In genomic region chr16:11203600-11204390, GRCm38 (mm10) we compare ENCODE assay signal across 8 mouse cellular contexts. TPM values are rescaled to one million over a fixed set of nuclear protein-coding genes. Genes with fewer than 3 reads are reported as not detected.
DNase-seq lines count a peak whose midpoint lies in the region; ATAC-seq and TF ChIP-seq lines count a peak whose summit lies in the region.

No protein-coding gene starts in this region.

- TF ChIP-seq CTCF in stomach, postnatal 0 days (IDR thresholded peaks at IDR 0.05; ENCODE audit: low read depth) = no peak

- peak overlapping the region; percentile 92 for H3K9ac ChIP-seq in heart, embryonic 13.5 days
- H3K9ac ChIP-seq in liver, embryonic 12.5 days = peak overlapping the region; percentile 84
- peak overlapping the region; percentile 79 for H3K9ac ChIP-seq in stomach, postnatal 0 days (ENCODE audit: low read length)

- no peak for ATAC-seq in heart, embryonic 13.5 days (ENCODE audit: extremely low read depth, insufficient number of reproducible peaks, low FRiP score, low TSS enrichment)
- ATAC-seq in CD4-positive, CD25-positive, alpha-beta regulatory T cell, adult 4 months = peak; percentile 11
- peak; percentile 69 for ATAC-seq in liver, embryonic 12.5 days
- peak; percentile 39; the same call in 1 of the 2 replicates for ATAC-seq in stomach, postnatal 0 days (ENCODE audit: low FRiP score, low TSS enrichment)

- H3K4me1 ChIP-seq in heart, embryonic 13.5 days = peaks cover 27% of the 10 kb centered on the region
- peaks cover 50% of the 10 kb centered on the region for H3K4me1 ChIP-seq in erythroblast, embryonic 14.5 days (ENCODE audit: control insufficient read depth)
- H3K4me1 ChIP-seq in liver, embryonic 12.5 days = peaks cover 33% of the 10 kb centered on the region
- H3K4me1 ChIP-seq in stomach, postnatal 0 days (replicated peaks; ENCODE audit: control insufficient read depth, insufficient read depth) = no peaks in the 10 kb centered on the region

- TF ChIP-seq EP300 in stomach, postnatal 0 days (optimal IDR thresholded peaks at IDR 0.05) = no peak

- no peaks in the 10 kb centered on the region for H3K9me3 ChIP-seq in heart, embryonic 13.5 days
- H3K9me3 ChIP-seq in erythroblast, embryonic 14.5 days (ENCODE audit: control insufficient read depth, low read length) = no peaks in the 10 kb centered on the region
- no peaks in the 10 kb centered on the region for H3K9me3 ChIP-seq in liver, embryonic 12.5 days (replicated peaks)
- no peaks in the 10 kb centered on the region for H3K9me3 ChIP-seq in stomach, postnatal 0 days (ENCODE audit: control insufficient read depth, low read length)

- WGBS in heart, embryonic 13.5 days = 5% methylated on average over 24 of the region's 24 CpGs
- 5% methylated on average over 24 of the region's 24 CpGs for WGBS in liver, embryonic 12.5 days (ENCODE audit: insufficient replicate concordance)
- 4% methylated on average over 24 of the region's 24 CpGs for WGBS in stomach, postnatal 0 days

- peak overlapping the region; percentile 79 for H3K4me3 ChIP-seq in heart, embryonic 13.5 days
- peak overlapping the region; percentile 73 for H3K4me3 ChIP-seq in erythroblast, embryonic 14.5 days (replicated peaks)
- peak overlapping the region; percentile 77 for H3K4me3 ChIP-seq in liver, embryonic 12.5 days
- peak overlapping the region; percentile 68 for H3K4me3 ChIP-seq in stomach, postnatal 0 days (ENCODE audit: low read depth, low read length)

- H3K36me3 ChIP-seq in heart, embryonic 13.5 days = peaks cover 58% of the 10 kb centered on the region
- peaks cover 68% of the 10 kb centered on the region for H3K36me3 ChIP-seq in erythroblast, embryonic 14.5 days (ENCODE audit: control insufficient read depth)
- peaks cover 62% of the 10 kb centered on the region for H3K36me3 ChIP-seq in liver, embryonic 12.5 days
- H3K36me3 ChIP-seq in stomach, postnatal 0 days (ENCODE audit: control insufficient read depth, insufficient read depth, low read length) = peaks cover 4% of the 10 kb centered on the region; the same call in 1 of the 2 replicates

- H3K27ac ChIP-seq in heart, embryonic 13.5 days (replicated peaks) = peak overlapping the region; percentile 83
- H3K27ac ChIP-seq in liver, embryonic 12.5 days = peak overlapping the region; percentile 65
- peak overlapping the region; percentile 92; the same call in 1 of the 2 replicates for H3K27ac ChIP-seq in stomach, postnatal 0 days (replicated peaks)

- H3K4me2 ChIP-seq in heart, embryonic 13.5 days = peak overlapping the region; percentile 94
- H3K4me2 ChIP-seq in liver, embryonic 12.5 days = peak overlapping the region; percentile 91
- peak overlapping the region; percentile 88 for H3K4me2 ChIP-seq in stomach, postnatal 0 days (replicated peaks; ENCODE audit: low read depth)

- no peak for DNase-seq in heart, postnatal 25 days (ENCODE audit: low spot score)
- no peak for DNase-seq in stomach, postnatal 0 days (ENCODE audit: low spot score)
- DNase-seq in layer of hippocampus, postnatal 10 days (ENCODE audit: low spot score in 2 of 2) = no peak
- DNase-seq in kidney, postnatal 14 days = no peak

- intact Hi-C loops in heart, postnatal 25 days (cut with DNase I) = loop anchor here (1.0 to 5.0 kb wide), 4 partner anchors 27 to 214 kb away; partner anchors contain the start of genes Gspt1, Snx29 and Zc3h7a

- no peaks in the 10 kb centered on the region for H3K27me3 ChIP-seq in heart, embryonic 13.5 days (replicated peaks)
- H3K27me3 ChIP-seq in erythroblast, embryonic 14.5 days (ENCODE audit: control insufficient read depth) = no peaks in the 10 kb centered on the region
- no peaks in the 10 kb centered on the region for H3K27me3 ChIP-seq in liver, embryonic 12.5 days (replicated peaks)
- H3K27me3 ChIP-seq in stomach, postnatal 0 days (ENCODE audit: control insufficient read depth, insufficient read depth, low read length) = no peaks in the 10 kb centered on the region

RNA-seq across cellular contexts. Expression of gene Rsl1d1, which starts 0.7 kb away (rescaled TPM):
- 121 and 127 TPM in 2 replicates for polyA plus RNA-seq in heart, embryonic 13.5 days (2015; fragmentation: Nextera tagmentation; extraction: Ambion mirVana)
- 10 to 100 TPM; 52.7 to 56.8 TPM for total RNA-seq in heart, postnatal 25 days (2021)
- polyA plus RNA-seq in CD4-positive, CD25-positive, alpha-beta regulatory T cell, adult 4 months (2017; shearing (Covaris generic)) = 100 to 1,000 TPM; 167 to 177 TPM
- polyA plus RNA-seq in erythroblast, embryonic 14.5 days (2012) = 0.68 and 0.77 TPM in 2 replicates
- 207 TPM in 2 replicates for polyA plus RNA-seq in liver, embryonic 12.5 days (2016; fragmentation: Nextera tagmentation; extraction: Ambion mirVana)
- 90.4 and 91.7 TPM in 2 replicates for polyA plus RNA-seq in stomach, postnatal 0 days (2015; fragmentation: Nextera tagmentation; extraction: Ambion mirVana)
- 10 to 100 TPM; 58.0 to 62.6 TPM for total RNA-seq in layer of hippocampus, postnatal 10 days (2021)

RNA-seq across cellular contexts. Expression of gene Zc3h7a, which starts 27.6 kb away (rescaled TPM):
- polyA plus RNA-seq in heart, embryonic 13.5 days (2015; fragmentation: Nextera tagmentation; extraction: Ambion mirVana) = 57.2 and 60.4 TPM in 2 replicates
- 10 to 100 TPM; 28.0 to 29.8 TPM for total RNA-seq in heart, postnatal 25 days (2021)
- polyA plus RNA-seq in CD4-positive, CD25-positive, alpha-beta regulatory T cell, adult 4 months (2017; shearing (Covaris generic)) = 100 to 1,000 TPM; 255 to 363 TPM
- 0.50 and 0.54 TPM in 2 replicates for polyA plus RNA-seq in erythroblast, embryonic 14.5 days (2012)
- 52.5 and 55.0 TPM in 2 replicates for polyA plus RNA-seq in liver, embryonic 12.5 days (2016; fragmentation: Nextera tagmentation; extraction: Ambion mirVana)
- 36.7 and 37.4 TPM in 2 replicates for polyA plus RNA-seq in stomach, postnatal 0 days (2015; fragmentation: Nextera tagmentation; extraction: Ambion mirVana)
- 10 to 100 TPM; 66.6 to 79.4 TPM for total RNA-seq in layer of hippocampus, postnatal 10 days (2021)

RNA-seq across cellular contexts. Expression of gene Gspt1, which starts 50.3 kb away (rescaled TPM):
- polyA plus RNA-seq in heart, embryonic 13.5 days (2015; fragmentation: Nextera tagmentation; extraction: Ambion mirVana) = 47.8 and 48.4 TPM in 2 replicates
- 10 to 100 TPM; 63.4 to 68.2 TPM for total RNA-seq in heart, postnatal 25 days (2021)
- 10 to 100 TPM; 31.6 to 35.8 TPM for polyA plus RNA-seq in CD4-positive, CD25-positive, alpha-beta regulatory T cell, adult 4 months (2017; shearing (Covaris generic))
- polyA plus RNA-seq in erythroblast, embryonic 14.5 days (2012) = 7.9 and 9.5 TPM in 2 replicates
- polyA plus RNA-seq in liver, embryonic 12.5 days (2016; fragmentation: Nextera tagmentation; extraction: Ambion mirVana) = 103 TPM in 2 replicates
- polyA plus RNA-seq in stomach, postnatal 0 days (2015; fragmentation: Nextera tagmentation; extraction: Ambion mirVana) = 44.6 and 46.4 TPM in 2 replicates
- total RNA-seq in layer of hippocampus, postnatal 10 days (2021) = 100 to 1,000 TPM; 101 to 107 TPM

Comparison
In these comparisons a context has a peak if more than half of its experiments do, and no peak if none do; other contexts are left out.
1. RNA of gene Rsl1d1, which starts 0.7 kb away (polyA plus RNA-seq): 207 TPM in liver, embryonic 12.5 days, 167 to 177 TPM in CD4-positive, CD25-positive, alpha-beta regulatory T cell, adult 4 months, 121 to 127 TPM in heart, embryonic 13.5 days and 90.4 to 91.7 TPM in stomach, postnatal 0 days; 0.68 to 0.77 TPM in erythroblast, embryonic 14.5 days; every median in the first group is over 10 times any median in the second.
2. RNA of gene Zc3h7a, which starts 27.6 kb away (polyA plus RNA-seq): 255 to 363 TPM in CD4-positive, CD25-positive, alpha-beta regulatory T cell, adult 4 months, 57.2 to 60.4 TPM in heart, embryonic 13.5 days, 52.5 to 55.0 TPM in liver, embryonic 12.5 days and 36.7 to 37.4 TPM in stomach, postnatal 0 days; 0.50 to 0.54 TPM in erythroblast, embryonic 14.5 days; every median in the first group is over 10 times any median in the second.
3. Peak in every context shown above with its lines, with median percentiles within 50 percentile points of each other: H3K27ac ChIP-seq, H3K4me2 ChIP-seq, H3K4me3 ChIP-seq and H3K9ac ChIP-seq.